Mouse (Mus musculus) neural tube, embryonic 14.5 days (tissue): ENCODE measurements around the gene Snapc4. TPM values are rescaled to one million over a fixed set of nuclear protein-coding genes. Genes with fewer than 3 reads are reported as not detected.
"Not testable (repeated sequence)": the region's sequence is repeated elsewhere in the genome, so short reads cannot be mapped to it uniquely, and the experiment has no call there.

ENCODE experiments used
- ATAC-seq: fragments of 200-750 bp; cut with Nextera tagmentation; 2 replicates; pipeline ENCODE4 v1.8.0; 2017; ENCODE audit warnings: low read depth, mild to moderate bottlenecking, moderate TSS enrichment, moderate library complexity
- H3K27ac ChIP-seq: fragments of 300-500 bp; sonication (generic); 2 replicates; pipeline ENCODE4 v1.5.1; 2014; ENCODE audit warnings: low read depth, mild to moderate bottlenecking, control low read depth, low read length, moderate library complexity, mixed read lengths
- H3K27me3 ChIP-seq: fragments of 300-500 bp; sonication (generic); 2 replicates; pipeline ENCODE4 v1.6.1; 2014; ENCODE audit warnings: low read length; ENCODE audit not compliant: control insufficient read depth, insufficient read depth
- H3K36me3 ChIP-seq: fragments of 300-500 bp; sonication (generic); 2 replicates; pipeline ENCODE4 v1.6.1; 2014; ENCODE audit warnings: low read length, mixed read lengths; ENCODE audit not compliant: control insufficient read depth, insufficient read depth
- H3K4me1 ChIP-seq: fragments of 300-500 bp; sonication (generic); 2 replicates; pipeline ENCODE4 v1.6.1; 2014; ENCODE audit warnings: low read length; ENCODE audit not compliant: control insufficient read depth, insufficient read depth
- H3K4me2 ChIP-seq: fragments of 300-500 bp; sonication (generic); 2 replicates; pipeline ENCODE4 v1.6.1; 2014; ENCODE audit warnings: mild to moderate bottlenecking, low read depth, low read length, control low read depth
- H3K4me3 ChIP-seq: fragments of 300-500 bp; sonication (generic); 2 replicates; pipeline ENCODE4 v1.5.1; 2014; ENCODE audit warnings: low read depth, low read length, control low read depth, mixed read lengths
- H3K9ac ChIP-seq: fragments of 300-500 bp; sonication (generic); replicated peaks from 2 replicates; pipeline ENCODE4 v1.6.1; 2014; ENCODE audit warnings: low read depth, mild to moderate bottlenecking, control low read depth, low read length, mixed read lengths
- H3K9me3 ChIP-seq: fragments of 300-500 bp; sonication (generic); 2 replicates; pipeline ENCODE4 v1.6.1; 2016; ENCODE audit warnings: low read length; ENCODE audit not compliant: control insufficient read depth
- WGBS: fragments of 180-500 bp; shearing (Covaris S2); extraction: QIAGEN DNeasy Blood & Tissue Kit; methylation state at CpG from one replicate; pipeline ENCODE4 v1.1.7; 2014; 5-methylcytosine and 5-hydroxymethylcytosine counted together
- polyA plus RNA-seq: library from polyadenylated mRNA; unstranded; fragments of >200 nt; fragmentation: Nextera tagmentation; extraction: Ambion mirVana; gene quantifications from 2 replicates; pipeline ENCODE4 v1.2.1, GENCODE M21; 2014

The Snapc4 gene
- polyA plus RNA-seq, 1 experiment from 2014 or later = 30.9 TPM

DNA sequence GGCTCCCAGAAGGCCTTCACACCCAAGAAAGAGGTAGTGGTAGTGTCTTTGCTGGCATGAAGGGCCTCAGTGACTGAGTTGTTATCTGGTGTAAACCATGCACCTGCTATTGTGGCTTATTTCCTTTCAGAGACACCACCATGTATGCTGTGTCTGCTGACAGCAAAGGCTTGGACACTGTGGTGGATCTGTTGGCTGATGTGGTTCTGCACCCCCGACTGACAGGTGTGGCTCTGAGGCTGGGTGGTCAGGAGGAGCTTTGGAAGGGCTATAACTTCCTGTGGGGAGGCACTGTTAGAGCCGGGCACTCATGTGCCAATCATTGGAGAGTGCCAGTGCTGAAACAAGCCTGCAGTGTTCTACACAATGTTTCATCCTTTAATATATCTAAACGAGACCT is 10.5 kb upstream of the Snapc4 start:
- Histone ChIP-seq H3K9ac (no peak overlapping the region), H3K27ac (no peak overlapping the region), H3K27me3 (no peaks in the 10 kb centered on the region), H3K36me3 (peaks cover 59% of the 10 kb centered on the region), H3K4me3 (no peak overlapping the region), H3K4me2 (no peak overlapping the region), H3K9me3 (no peaks in the 10 kb centered on the region), H3K4me1 (peaks cover 13% of the 10 kb centered on the region)
- 94% methylated on average over 3 of the region's 3 CpGs for WGBS
- no peak for ATAC-seq

- ATAC-seq = peak; percentile 93
- H3K36me3 ChIP-seq = peaks cover 57% of the 10 kb centered on the region
- WGBS = under 1% methylated on average over 45 of the region's 60 CpGs
- peaks cover 13% of the 10 kb centered on the region for H3K4me1 ChIP-seq
- H3K4me2 ChIP-seq = peak within 1 kb of the TSS; percentile 97
- peak within 1 kb of the TSS; percentile 79 for H3K27ac ChIP-seq
- no peaks in the 10 kb centered on the region for H3K27me3 ChIP-seq
- H3K4me3 ChIP-seq = peak within 1 kb of the TSS; percentile 93
- no peaks in the 10 kb centered on the region for H3K9me3 ChIP-seq
- peak within 1 kb of the TSS; percentile 89 for H3K9ac ChIP-seq
Observed at GRCm38 (mm10) chr2:26389154-26389690, 8.8 kb upstream of the Snapc4 start, which contains the start of the genes Entr1 and Pmpca. TSS of gene Entr1 (minus strand) at chr2:26389316. TSS of gene Pmpca (plus strand) at chr2:26389339.

DNA sequence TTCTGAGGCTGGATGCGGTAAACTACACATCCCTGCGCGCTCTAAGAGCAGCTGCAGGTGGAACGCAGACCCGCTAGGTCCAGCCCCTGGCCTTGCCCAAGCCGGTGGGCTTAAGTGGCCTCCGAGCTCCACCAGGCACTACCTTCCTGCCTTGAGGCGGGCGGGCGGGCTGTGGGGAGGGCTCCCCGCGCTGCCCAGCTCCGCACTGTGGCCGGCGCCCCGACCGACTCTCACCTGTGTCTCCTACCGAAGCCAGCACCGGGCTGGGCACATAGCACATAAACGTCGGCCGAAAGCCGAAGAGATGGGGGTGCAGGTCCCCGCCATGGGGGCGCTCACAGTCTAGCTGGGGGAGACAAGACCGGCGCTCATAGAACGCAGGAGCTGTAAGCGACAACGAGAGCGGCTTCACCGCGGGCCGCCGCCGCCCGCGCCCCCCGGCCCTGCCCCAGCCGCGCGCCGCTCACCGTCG is 8.3 kb upstream of the Snapc4 start:
- Histone ChIP-seq H3K36me3 (peaks cover 58% of the 10 kb centered on the region), H3K9me3 (no peaks in the 10 kb centered on the region), H3K4me2 (peak overlapping the region; percentile 97), H3K4me3 (peak overlapping the region; percentile 93), H3K27ac (peak overlapping the region; percentile 79), H3K27me3 (no peaks in the 10 kb centered on the region), H3K9ac (peak overlapping the region; percentile 89), H3K4me1 (peaks cover 13% of the 10 kb centered on the region)
- peak; percentile 55 for ATAC-seq
- under 1% methylated on average over 23 of the region's 45 CpGs for WGBS

DNA sequence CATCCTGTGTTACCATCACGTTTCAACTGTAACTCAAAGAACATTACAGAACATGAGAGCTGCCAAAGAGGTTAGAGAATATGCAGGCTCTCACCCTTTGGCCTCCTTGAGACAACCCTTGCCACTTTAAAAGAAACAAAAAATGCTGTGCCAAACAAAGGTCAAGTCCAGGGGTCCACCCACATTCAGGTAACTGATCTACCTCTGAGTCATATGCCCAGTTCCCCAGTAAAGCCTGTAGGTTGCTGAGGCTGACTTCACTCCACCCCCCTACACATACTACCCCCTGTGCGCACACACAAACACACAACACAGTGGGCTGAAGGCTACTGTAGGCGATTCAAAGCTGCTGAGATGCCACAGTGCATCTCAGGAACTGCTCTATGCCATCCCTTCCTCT is 7.3 kb upstream of the Snapc4 start:
- no peak overlapping the region for H3K4me3 ChIP-seq
- H3K36me3 ChIP-seq = peaks cover 57% of the 10 kb centered on the region
- ATAC-seq = no peak
- H3K4me1 ChIP-seq = peaks cover 13% of the 10 kb centered on the region
- H3K27ac ChIP-seq = no peak overlapping the region
- H3K9me3 ChIP-seq = no peaks in the 10 kb centered on the region
- H3K4me2 ChIP-seq = peak overlapping the region; percentile 97; the same call in 1 of the 2 replicates
- H3K9ac ChIP-seq = no peak overlapping the region
- 94% methylated on average over 3 of the region's 3 CpGs for WGBS
- no peaks in the 10 kb centered on the region for H3K27me3 ChIP-seq

- H3K27me3 ChIP-seq, H3K27ac ChIP-seq, H3K9me3 ChIP-seq, H3K4me1 ChIP-seq, ATAC-seq: not testable (repeated sequence)
- peak overlapping the region; percentile 63; the same call in 1 of the 2 replicates for H3K9ac ChIP-seq
- peak overlapping the region; percentile 68 for H3K4me3 ChIP-seq
- H3K36me3 ChIP-seq = peaks cover 51% of the 10 kb centered on the region
- 41% methylated on average over 6 of the region's 6 CpGs for WGBS
- H3K4me2 ChIP-seq = peak overlapping the region; percentile 91
Observed at GRCm38 (mm10) chr2:26380871-26381270, 418 bp upstream of the Snapc4 start.

- Histone ChIP-seq H3K27ac (no peak overlapping the region), H3K36me3 (peaks cover 84% of the 10 kb centered on the region)
- 98% methylated on average over 8 of the region's 8 CpGs for WGBS
Observed at GRCm38 (mm10) chr2:26372396-26372795, 8.1 kb downstream of the Snapc4 start.

GRCm38 (mm10) chr2:26368572-26368971 is 11.9 kb downstream of the Snapc4 start:
- peaks cover 81% of the 10 kb centered on the region for H3K36me3 ChIP-seq
- H3K4me3 ChIP-seq = no peak overlapping the region
- H3K4me2 ChIP-seq = no peak overlapping the region
- no peaks in the 10 kb centered on the region for H3K4me1 ChIP-seq
- 92% methylated on average over 1 of the region's 1 CpGs for WGBS
- H3K9me3 ChIP-seq = no peaks in the 10 kb centered on the region
- no peak for ATAC-seq
- no peak overlapping the region for H3K27ac ChIP-seq
- no peak overlapping the region for H3K9ac ChIP-seq
- no peaks in the 10 kb centered on the region for H3K27me3 ChIP-seq

More at GRCm38 (mm10) chr2:26372396-26372795, 8.1 kb downstream of the Snapc4 start:
- H3K4me1 ChIP-seq = no peaks in the 10 kb centered on the region
- ATAC-seq = no peak
- no peak overlapping the region for H3K4me3 ChIP-seq
- no peak overlapping the region for H3K9ac ChIP-seq
- H3K9me3 ChIP-seq = no peaks in the 10 kb centered on the region
- no peaks in the 10 kb centered on the region for H3K27me3 ChIP-seq
- H3K4me2 ChIP-seq = no peak overlapping the region

- ATAC-seq = no peak
- H3K4me3 ChIP-seq = no peak overlapping the region
- H3K9ac ChIP-seq = no peak overlapping the region
- no peak overlapping the region for H3K4me2 ChIP-seq
- H3K9me3 ChIP-seq = no peaks in the 10 kb centered on the region
- peaks cover 75% of the 10 kb centered on the region for H3K36me3 ChIP-seq
- H3K27ac ChIP-seq = no peak overlapping the region
- 95% methylated on average over 6 of the region's 6 CpGs for WGBS
- no peaks in the 10 kb centered on the region for H3K27me3 ChIP-seq
- H3K4me1 ChIP-seq = no peaks in the 10 kb centered on the region
Observed at GRCm38 (mm10) chr2:26367911-26368310, 12.5 kb downstream of the Snapc4 start.

GRCm38 (mm10) chr2:26364738-26365465 is 15.6 kb downstream of the Snapc4 start:
- 88% methylated on average over 10 of the region's 10 CpGs for WGBS

More at GRCm38 (mm10) chr2:26364738-26365465, 15.6 kb downstream of the Snapc4 start:
- Histone ChIP-seq H3K27ac (no peak overlapping the region), H3K9ac (no peak overlapping the region), H3K4me1 (no peaks in the 10 kb centered on the region), H3K4me2 (no peak overlapping the region), H3K36me3 (peaks cover 51% of the 10 kb centered on the region), H3K4me3 (no peak overlapping the region), H3K27me3 (no peaks in the 10 kb centered on the region), H3K9me3 (no peaks in the 10 kb centered on the region)
- no peak for ATAC-seq
